In the genomic region with DNA sequence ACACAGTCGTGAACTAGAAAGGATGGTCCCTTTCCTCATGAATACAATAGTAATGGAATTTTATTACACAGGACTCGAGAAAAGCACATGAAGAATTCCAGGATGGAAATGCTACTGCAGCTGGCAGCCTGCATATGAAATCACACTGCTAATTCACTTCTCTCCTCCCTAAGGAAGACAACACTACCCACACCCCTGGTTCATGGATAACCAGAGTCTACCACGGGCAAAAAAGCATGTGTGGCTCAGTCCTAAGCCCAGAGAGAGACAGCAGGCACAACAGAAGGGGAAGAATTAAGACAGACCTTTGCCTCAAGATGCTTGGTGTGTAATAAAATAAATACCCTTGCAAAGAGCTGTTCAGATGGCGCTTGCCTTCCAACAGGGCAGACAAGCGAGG, we compare ENCODE assay signal across 17 mouse cellular contexts.
"Had no signal": no experiment of that assay in that cellular context is flagged by ENCODE, and none has a peak within 500 bp of the region (broad histone marks: within the 10 kb centered on the region; RNA-seq: fewer than 3 reads in every experiment).

No protein-coding gene starts in this region.

- H3K9me3 ChIP-seq: limb, embryonic 10.5 days; limb, embryonic 13.5 days; liver, embryonic 12.5 days; liver, embryonic 15.5 days; lung, embryonic 15.5 days; megakaryocyte, embryonic 14.5 days; midbrain, embryonic 10.5 days; midbrain, embryonic 13.5 days; neural tube, embryonic 12.5 days had no signal

- H3K4me1 ChIP-seq: liver, embryonic 12.5 days; liver, embryonic 15.5 days; megakaryocyte, embryonic 14.5 days; midbrain, embryonic 10.5 days; midbrain, embryonic 13.5 days; neural tube, embryonic 12.5 days had no signal

- H3K27ac ChIP-seq: kidney, postnatal 0 days; limb, embryonic 10.5 days; limb, embryonic 13.5 days; liver, embryonic 12.5 days; liver, embryonic 15.5 days; lung, embryonic 15.5 days; midbrain, embryonic 10.5 days; midbrain, embryonic 13.5 days; neural tube, embryonic 12.5 days had no signal

- H3K27me3 ChIP-seq: limb, embryonic 13.5 days; lung, embryonic 15.5 days; midbrain, embryonic 13.5 days; neural tube, embryonic 12.5 days had no signal

- H3K36me3 ChIP-seq: limb, embryonic 10.5 days; limb, embryonic 13.5 days; liver, embryonic 12.5 days; liver, embryonic 15.5 days; lung, embryonic 15.5 days; midbrain, embryonic 10.5 days; midbrain, embryonic 13.5 days; neural tube, embryonic 12.5 days had no signal

- H3K4me2 ChIP-seq: limb, embryonic 13.5 days; liver, embryonic 12.5 days; liver, embryonic 15.5 days; lung, embryonic 15.5 days; midbrain, embryonic 13.5 days; neural tube, embryonic 12.5 days had no signal

- DNase-seq: kidney, adult 2 months; kidney, postnatal 25 days; liver; lung, adult 18-20 months; lung, postnatal 10 days; lung, postnatal 36 days had no signal

- H3K4me3 ChIP-seq: limb, embryonic 10.5 days; limb, embryonic 13.5 days; liver, embryonic 12.5 days; liver, embryonic 15.5 days; lung, embryonic 15.5 days; megakaryocyte, embryonic 14.5 days; midbrain, embryonic 10.5 days; midbrain, embryonic 13.5 days; neural tube, embryonic 12.5 days had no signal

- H3K9ac ChIP-seq: limb, embryonic 13.5 days; liver, embryonic 12.5 days; liver, embryonic 15.5 days; lung, embryonic 15.5 days; midbrain, embryonic 13.5 days; neural tube, embryonic 12.5 days had no signal

- ATAC-seq: intestine, embryonic 16.5 days; liver, embryonic 12.5 days; midbrain, embryonic 13.5 days had no signal
